Mouse (Mus musculus) embryonic fibroblast, embryonic 13.5 days (primary cell): ENCODE data around the gene Mrps26.

Source experiments
- CTCF ChIP-seq: IDR thresholded peaks from 2 replicates; pipeline ENCODE4 v1.5.1; 2011; ENCODE audit warnings: mild to moderate bottlenecking, control low read depth, low read length, moderate library complexity, borderline replicate concordance; ENCODE audit not compliant: insufficient read depth
- POLR2A ChIP-seq: IDR thresholded peaks from 2 replicates; pipeline ENCODE4 v1.6.1; 2011; ENCODE audit warnings: low read depth, mild to moderate bottlenecking, control low read depth, low read length, moderate library complexity

DNA sequence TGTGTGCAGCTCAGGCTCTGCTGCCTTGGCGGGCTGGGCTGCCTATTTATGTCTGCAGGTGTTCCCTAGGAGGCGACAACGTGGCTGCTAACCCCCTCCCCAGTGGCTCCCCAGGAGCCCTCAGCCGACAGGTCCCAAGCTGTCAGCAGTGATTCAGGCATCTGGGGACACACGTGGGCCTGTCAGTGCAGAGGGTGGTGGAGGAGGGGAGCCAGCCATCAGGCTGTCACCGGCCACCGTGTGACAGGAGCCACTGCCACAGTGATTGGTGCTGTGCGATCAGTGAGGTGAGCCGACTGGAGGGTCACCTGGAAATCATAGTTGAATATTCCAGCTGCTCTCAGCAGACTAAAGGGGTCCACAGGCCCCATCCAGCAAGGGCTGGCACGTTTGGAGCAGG is 19.0 kb downstream of the Mrps26 start, which contains the start of gene Avp:
- TF ChIP-seq POLR2A (no peak), CTCF (no peak)
